Mouse (Mus musculus): ENCODE results near the gene Tm4sf19. TPM values are rescaled to one million over a fixed set of nuclear protein-coding genes. Genes with fewer than 3 reads are reported as not detected.

The Tm4sf19 gene
- not detected for polyA plus RNA-seq (2017; shearing (Covaris generic))

DNA sequence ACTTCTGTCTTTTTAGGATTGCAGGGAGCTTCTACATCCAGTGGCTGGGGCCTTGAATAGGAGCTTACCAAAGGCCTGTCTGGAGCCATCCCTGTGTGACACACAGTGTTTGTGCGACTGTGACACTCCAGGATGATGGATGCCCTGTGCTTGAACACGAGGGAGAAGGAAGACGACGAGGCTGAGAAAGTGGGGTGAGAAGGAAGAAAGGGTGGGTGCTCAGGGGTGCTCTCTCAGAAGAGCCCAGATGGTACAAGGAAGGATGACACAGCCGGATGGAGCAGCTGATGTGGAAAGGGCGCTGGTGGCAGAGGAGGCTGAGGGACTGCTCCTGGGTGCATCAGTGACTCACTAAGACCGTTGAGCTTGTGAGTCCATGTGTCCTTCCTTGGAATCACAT is at the start of gene Tm4sf19:
Tm4sf19 (plus strand) TSS at position 240 of the 400 bp plus-strand sequence.

DNA sequence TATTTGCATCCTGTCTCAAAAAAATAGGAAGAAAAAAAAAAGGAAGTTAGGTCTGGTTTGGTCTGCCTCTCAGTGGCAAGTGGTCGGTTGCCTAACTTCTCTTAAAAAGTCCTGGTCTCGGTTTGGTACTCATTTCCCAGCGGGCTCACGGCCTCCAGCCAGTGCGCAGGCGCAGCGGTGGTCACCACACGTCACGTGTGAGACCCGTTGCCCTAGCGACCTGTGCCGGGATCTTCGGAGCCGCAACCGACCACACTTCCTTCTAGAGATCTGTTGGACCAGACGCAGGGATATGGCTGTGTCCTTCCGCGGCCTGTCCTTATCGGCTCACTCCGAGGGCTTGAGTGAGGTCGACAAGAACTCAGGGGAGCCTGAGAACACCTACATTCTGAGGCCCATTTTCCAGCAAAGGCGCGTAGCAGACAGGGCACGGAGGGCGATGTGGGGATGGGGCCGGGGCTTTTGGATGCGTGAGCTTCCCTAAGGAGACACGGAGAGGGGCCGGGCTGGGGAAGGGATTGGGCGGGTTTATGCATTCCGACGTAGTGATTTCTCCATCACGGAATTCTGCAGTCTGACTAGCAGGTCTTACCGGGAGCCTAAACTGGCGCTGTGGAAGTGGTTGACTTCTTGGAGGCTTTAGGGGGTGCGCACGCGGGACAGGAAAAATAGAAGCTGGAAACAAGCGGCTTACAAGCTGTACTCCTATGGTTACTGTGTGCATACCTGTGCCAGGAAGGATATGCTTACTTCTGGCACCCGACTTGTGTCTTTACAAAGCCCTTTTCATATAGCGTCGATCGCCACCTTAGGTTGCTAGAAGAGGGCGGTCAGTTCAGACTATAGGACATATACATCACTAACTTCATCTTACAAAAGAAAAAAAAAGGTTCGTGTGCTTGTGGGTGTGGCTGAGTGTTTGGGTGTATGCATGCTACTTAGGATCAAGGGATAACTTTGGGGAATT is 19.5 kb downstream of the Tm4sf19 start, which contains the start of gene Tctex1d2:
Tctex1d2 (plus strand) TSS at position 186 of the 967 bp plus-strand sequence.

DNA sequence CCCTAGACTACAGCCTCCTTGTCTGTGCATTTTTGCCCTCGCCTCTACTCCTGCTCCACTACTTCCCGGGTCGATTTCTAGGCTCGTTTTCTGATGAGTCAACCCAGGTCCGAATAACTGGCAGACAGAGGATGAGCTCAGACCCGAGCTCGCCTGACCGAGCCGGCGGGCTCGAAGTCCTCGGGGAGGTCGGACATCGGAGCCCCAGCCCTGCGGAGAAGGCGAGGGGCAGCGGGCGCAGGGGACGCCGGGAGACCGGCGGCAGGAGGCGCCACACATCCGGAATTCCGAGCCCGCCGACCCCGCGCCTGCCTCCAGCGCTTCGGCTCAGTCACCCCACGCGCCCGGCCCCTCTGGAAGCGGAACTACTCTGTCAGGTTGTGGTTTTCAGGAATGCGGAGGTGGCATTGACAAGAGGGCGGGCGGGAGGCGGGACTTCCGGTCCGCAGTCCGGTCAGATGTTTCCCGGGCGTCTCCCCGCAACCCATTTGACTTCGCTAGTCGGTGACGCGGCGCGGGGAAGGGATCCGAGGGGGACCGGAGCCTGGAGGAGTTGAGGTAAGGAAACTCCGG is 30.3 kb downstream of the Tm4sf19 start, which contains the start of gene Pcyt1a:
Pcyt1a (plus strand) TSS at position 448 of the 573 bp plus-strand sequence.

Other genes starting within 250 kb of the Tm4sf19 start
- gene Nrros, start 234.9 kb upstream of the Tm4sf19 start, polyA plus RNA-seq (2017; shearing (Covaris generic)) = 99.4 TPM
- not detected for gene Bex6, start 220.7 kb upstream of the Tm4sf19 start, polyA plus RNA-seq (2017; shearing (Covaris generic))
- gene Fbxo45, start 153.3 kb upstream of the Tm4sf19 start, polyA plus RNA-seq (2017; shearing (Covaris generic)) = 2.4 TPM
- 25.0 TPM for gene Wdr53, start 153.3 kb upstream of the Tm4sf19 start, polyA plus RNA-seq (2017; shearing (Covaris generic))
- not detected for gene Smco1, start 129.0 kb upstream of the Tm4sf19 start, polyA plus RNA-seq (2017; shearing (Covaris generic))
- gene Rnf168, start 123.0 kb upstream of the Tm4sf19 start, polyA plus RNA-seq (2017; shearing (Covaris generic)) = 14.9 TPM
- 31.5 TPM for gene Ubxn7, start 68.2 kb upstream of the Tm4sf19 start, polyA plus RNA-seq (2017; shearing (Covaris generic))
- gene Tctex1d2, start 19.2 kb downstream of the Tm4sf19 start, polyA plus RNA-seq (2017; shearing (Covaris generic)) = 3.7 TPM
- 15.2 TPM for gene Pcyt1a, start 30.4 kb downstream of the Tm4sf19 start, polyA plus RNA-seq (2017; shearing (Covaris generic))
- gene Slc51a, start 87.4 kb downstream of the Tm4sf19 start, polyA plus RNA-seq (2017; shearing (Covaris generic)) = 0.12 TPM
- not detected for gene Zdhhc19, start 95.8 kb downstream of the Tm4sf19 start, polyA plus RNA-seq (2017; shearing (Covaris generic))
- 40.1 TPM for gene Tfrc, start 208.4 kb downstream of the Tm4sf19 start, polyA plus RNA-seq (2017; shearing (Covaris generic))
- gene Tnk2, start 243.4 kb downstream of the Tm4sf19 start, polyA plus RNA-seq (2017; shearing (Covaris generic)) = 14.4 TPM